In the genomic region with DNA sequence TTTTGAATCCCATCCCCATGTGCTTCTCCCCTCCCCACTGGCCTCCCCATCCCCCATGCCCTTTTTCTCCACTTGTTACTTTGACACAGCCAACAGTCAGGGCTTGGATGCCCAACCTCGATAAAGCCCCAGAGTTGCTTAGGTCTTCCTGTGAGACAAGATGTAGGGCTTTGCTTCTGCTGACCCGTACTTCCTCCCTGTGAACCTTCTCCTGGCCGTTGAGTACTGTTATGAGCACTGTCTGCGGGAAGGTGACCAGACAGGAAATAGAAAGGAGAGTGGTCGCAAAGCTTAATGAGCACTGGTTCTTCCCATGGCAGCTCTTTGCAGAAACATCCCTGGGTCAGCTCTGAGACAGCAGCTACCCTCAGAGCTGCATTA, we compare ENCODE assay signal across 8 mouse cellular contexts. TPM values are rescaled to one million over a fixed set of nuclear protein-coding genes. Genes with fewer than 3 reads are reported as not detected.
A peak's percentile ranks its signal among the peaks of the same experiment; 100 is the strongest.
DNase-seq lines count a peak whose midpoint lies in the region; ATAC-seq and TF ChIP-seq lines count a peak whose summit lies in the region.

No protein-coding gene starts in this region.

- no peak overlapping the region for H3K9ac ChIP-seq in kidney, embryonic 14.5 days (ENCODE audit: low read depth, low read length)
- no peak overlapping the region for H3K9ac ChIP-seq in heart, embryonic 15.5 days
- H3K9ac ChIP-seq in liver, embryonic 12.5 days, result peak overlapping the region; percentile 14

- no peaks in the 10 kb centered on the region for H3K36me3 ChIP-seq in kidney, embryonic 14.5 days (ENCODE audit: control insufficient read depth, insufficient read depth, low read length)
- H3K36me3 ChIP-seq in kidney, adult 2 months (ENCODE audit: control insufficient read depth, insufficient read depth, low read length), result no peaks in the 10 kb centered on the region
- no peaks in the 10 kb centered on the region for H3K36me3 ChIP-seq in heart, embryonic 15.5 days
- no peaks in the 10 kb centered on the region for H3K36me3 ChIP-seq in liver, embryonic 12.5 days

- intact Hi-C loops in left cerebral cortex, postnatal 10 days (cut with DNase I), result no loop called here

- CTCF ChIA-PET in Patski (lab: Charles Lee), result interaction anchor here (2.2 kb wide), 1 partner anchor 14 kb away, joined by 7 read pairs; no protein-coding TSS in a partner anchor

- no peak overlapping the region for H3K4me3 ChIP-seq in kidney, embryonic 14.5 days (ENCODE audit: low read length)
- no peak overlapping the region for H3K4me3 ChIP-seq in kidney, adult 2 months (ENCODE audit: insufficient read depth, low read depth, low read length)
- H3K4me3 ChIP-seq in heart, embryonic 15.5 days, result no peak overlapping the region
- no peak overlapping the region for H3K4me3 ChIP-seq in liver, embryonic 12.5 days

- ATAC-seq in kidney, embryonic 14.5 days (ENCODE audit: low FRiP score, low TSS enrichment), result no peak
- ATAC-seq in Patski, result peak; percentile 37
- ATAC-seq in heart, embryonic 15.5 days (replicated peaks; ENCODE audit: insufficient number of reproducible peaks, insufficient read depth, low FRiP score, low read depth), result no peak
- ATAC-seq in liver, embryonic 12.5 days, result 0 out of 2 replicates have a peak, but pooled peaks have one; percentile 3
- ATAC-seq in erythroid progenitor cell, adult 5-6 weeks (replicated peaks; ENCODE audit: low FRiP score, poor library complexity, severe bottlenecking), result no peak

- no peaks in the 10 kb centered on the region for H3K9me3 ChIP-seq in kidney, embryonic 14.5 days (ENCODE audit: control insufficient read depth, low read length)
- H3K9me3 ChIP-seq in heart, embryonic 15.5 days (replicated peaks), result no peaks in the 10 kb centered on the region
- no peaks in the 10 kb centered on the region for H3K9me3 ChIP-seq in liver, embryonic 12.5 days (replicated peaks)

- H3K4me1 ChIP-seq in kidney, embryonic 14.5 days (ENCODE audit: control insufficient read depth, insufficient read depth, low read length), result peaks cover 26% of the 10 kb centered on the region
- peaks cover 19% of the 10 kb centered on the region for H3K4me1 ChIP-seq in kidney, adult 2 months (ENCODE audit: control insufficient read depth, insufficient read depth, low read length)
- peaks cover 60% of the 10 kb centered on the region for H3K4me1 ChIP-seq in heart, embryonic 15.5 days (replicated peaks)
- peaks cover 76% of the 10 kb centered on the region for H3K4me1 ChIP-seq in liver, embryonic 12.5 days

- in situ Hi-C loops in Patski (cut with MboI; ENCODE audit: low pct_unique_long_range_greater_than_20kb), result no loop called here

- no peak for DNase-seq in kidney, adult 2 months
- DNase-seq in Patski (ENCODE audit: low read depth, low spot score) (no peak), adipocyte (ENCODE audit: low spot score) (no peak)
- no peak for DNase-seq in left cerebral cortex, postnatal 10 days (ENCODE audit: extremely low spot score in 1 of 2, low spot score in 2 of 2)

- H3K27ac ChIP-seq in kidney, embryonic 14.5 days (ENCODE audit: low read depth, low read length), result peak overlapping the region; percentile 13; the same call in 1 of the 2 replicates
- no peak overlapping the region for H3K27ac ChIP-seq in kidney, adult 2 months (ENCODE audit: insufficient read depth, low read depth, low read length)
- H3K27ac ChIP-seq in heart, embryonic 15.5 days, result peak overlapping the region; percentile 84
- peak overlapping the region; percentile 95 for H3K27ac ChIP-seq in liver, embryonic 12.5 days

- no peak overlapping the region for H3K4me2 ChIP-seq in kidney, embryonic 14.5 days (replicated peaks; ENCODE audit: low read depth, low read length)
- peak overlapping the region; percentile 21; the same call in 1 of the 2 replicates for H3K4me2 ChIP-seq in heart, embryonic 15.5 days
- peak overlapping the region; percentile 34 for H3K4me2 ChIP-seq in liver, embryonic 12.5 days

- WGBS in kidney, embryonic 14.5 days, result 12% methylated on average over 5 of the region's 5 CpGs
- WGBS in kidney, adult 2 months, result 21% methylated on average over 5 of the region's 5 CpGs
- WGBS in heart, embryonic 15.5 days, result 19% methylated on average over 5 of the region's 5 CpGs
- 9% methylated on average over 5 of the region's 5 CpGs for WGBS in liver, embryonic 12.5 days (ENCODE audit: insufficient replicate concordance)

- TF ChIP-seq POLR2A in kidney, adult 2 months (IDR thresholded peaks at IDR 0.05; ENCODE audit: low read depth, low read length), result no peak

- POLR2A ChIA-PET in Patski (lab: Charles Lee), result no interaction called here

- no peaks in the 10 kb centered on the region for H3K27me3 ChIP-seq in kidney, embryonic 14.5 days (ENCODE audit: control insufficient read depth, insufficient read depth, low read length)
- no peaks in the 10 kb centered on the region for H3K27me3 ChIP-seq in kidney, adult 2 months (replicated peaks; ENCODE audit: control insufficient read depth, insufficient read depth, low read length)
- H3K27me3 ChIP-seq in Patski, result no peaks in the 10 kb centered on the region
- H3K27me3 ChIP-seq in heart, embryonic 15.5 days, result no peaks in the 10 kb centered on the region
- no peaks in the 10 kb centered on the region for H3K27me3 ChIP-seq in liver, embryonic 12.5 days (replicated peaks)

- no peak for TF ChIP-seq CTCF in kidney, adult 2 months (conservative IDR thresholded peaks at IDR 0.05; ENCODE audit: insufficient read depth, insufficient read length, low read depth, low read length)
- TF ChIP-seq CTCF in Patski (IDR thresholded peaks at IDR 0.05), result no peak

RNA-seq across cellular contexts. Expression of a gene that starts 25.4 kb away (rescaled TPM):
- 35.7 and 51.3 TPM in 2 replicates for polyA plus RNA-seq in kidney, embryonic 14.5 days (2014; fragmentation: Nextera tagmentation; extraction: Ambion mirVana)
- 1.7 and 2.3 TPM in 2 replicates for polyA plus RNA-seq in kidney, adult 2 months (2012; rRNA removed)
- 0.08 TPM for polyA plus RNA-seq in Patski (2021)
- 3.8 and 8.8 TPM in 2 replicates for polyA plus RNA-seq in heart, embryonic 15.5 days (2015; fragmentation: Nextera tagmentation; extraction: Ambion mirVana)
- polyA plus RNA-seq in liver, embryonic 12.5 days (2016; fragmentation: Nextera tagmentation; extraction: Ambion mirVana), result 0.10 and 0.13 TPM in 2 replicates
- 100 to 1,000 TPM; 484 to 496 TPM for total RNA-seq in left cerebral cortex, postnatal 10 days (2021)
- not detected in 2 replicates for total RNA-seq in erythroid progenitor cell, adult 5-6 weeks (2015; ENCODE audit: low replicate concordance)
- total RNA-seq in erythroid progenitor cell, adult 5-6 weeks (2017; ENCODE audit: low replicate concordance), result not detected in 2 replicates

Comparison
In these comparisons a context has a peak if more than half of its experiments do, and no peak if none do; other contexts are left out.
1. ATAC-seq: peak in Patski (single experiment) and liver, embryonic 12.5 days (single experiment); none in kidney, embryonic 14.5 days (single experiment), heart, embryonic 15.5 days (single experiment) and erythroid progenitor cell, adult 5-6 weeks (single experiment).